Mouse (Mus musculus) thymus, adult 2 months (tissue): Measurements from ENCODE around the gene Hs3st6. TPM values are rescaled to one million over a fixed set of nuclear protein-coding genes. Genes with fewer than 3 reads are reported as not detected.
A peak's percentile ranks its signal among the peaks of the same experiment; 100 is the strongest.
"Not testable (repeated sequence)": the region's sequence is repeated elsewhere in the genome, so short reads cannot be mapped to it uniquely, and the experiment has no call there.

Experiments used
- DNase-seq: peaks from one replicate; pipeline ENCODE4 v3.0.0; 2021
- H3K27ac ChIP-seq: fragments of 200-500 bp; 2 replicates; pipeline ENCODE4 v1.5.1; 2012; ENCODE audit warnings: low read length, control low read depth; ENCODE audit not compliant: control insufficient read depth, insufficient read depth
- H3K27me3 ChIP-seq: fragments of 200-500 bp; 2 replicates; pipeline ENCODE4 v1.6.1; 2012; ENCODE audit warnings: mild to moderate bottlenecking, low read length, moderate library complexity, mixed read lengths; ENCODE audit not compliant: control insufficient read depth, insufficient read depth
- H3K36me3 ChIP-seq: fragments of 200-500 bp; 2 replicates; pipeline ENCODE4 v1.6.1; 2012; ENCODE audit warnings: mild to moderate bottlenecking, low read length, moderate library complexity; ENCODE audit not compliant: control insufficient read depth, insufficient read depth
- H3K4me1 ChIP-seq: fragments of 200-500 bp; replicated peaks from 2 replicates; pipeline ENCODE4 v1.6.1; 2012; ENCODE audit warnings: low read length; ENCODE audit not compliant: control insufficient read depth, insufficient read depth
- H3K4me3 ChIP-seq: fragments of 200-500 bp; 2 replicates; pipeline ENCODE4 v1.5.1; 2012; ENCODE audit warnings: mild to moderate bottlenecking, low read length, control low read depth, moderate library complexity; ENCODE audit not compliant: control insufficient read depth, insufficient read depth
- CTCF ChIP-seq: fragments of 200-500 bp; IDR thresholded peaks from 2 replicates; pipeline ENCODE4 v1.5.1; 2012; ENCODE audit warnings: mild to moderate bottlenecking, control low read depth, low read length, moderate library complexity, borderline replicate concordance; ENCODE audit not compliant: control insufficient read depth, poor library complexity, insufficient read depth; ENCODE audit errors: extremely low read depth
- POLR2A ChIP-seq: fragments of 200-500 bp; IDR thresholded peaks from 2 replicates; pipeline ENCODE4 v1.6.1; 2012; ENCODE audit warnings: mild to moderate bottlenecking, low read length, control low read depth, moderate library complexity; ENCODE audit not compliant: control insufficient read depth, poor library complexity, insufficient read depth; ENCODE audit errors: extremely low read depth
- WGBS: fragments of 180-500 bp; shearing (Covaris S2); methylation state at CpG from one replicate; pipeline ENCODE4 v1.1.7; 2018; 5-methylcytosine and 5-hydroxymethylcytosine counted together
- polyA plus RNA-seq: library from polyadenylated mRNA; depleted of rRNA; stranded (reverse); fragments of >200 nt; gene quantifications from 2 replicates; pipeline ENCODE4 v1.2.3, GENCODE M21; 2012

Gene Hs3st6
- polyA plus RNA-seq, 1 experiment, result 15.6 TPM

DNA sequence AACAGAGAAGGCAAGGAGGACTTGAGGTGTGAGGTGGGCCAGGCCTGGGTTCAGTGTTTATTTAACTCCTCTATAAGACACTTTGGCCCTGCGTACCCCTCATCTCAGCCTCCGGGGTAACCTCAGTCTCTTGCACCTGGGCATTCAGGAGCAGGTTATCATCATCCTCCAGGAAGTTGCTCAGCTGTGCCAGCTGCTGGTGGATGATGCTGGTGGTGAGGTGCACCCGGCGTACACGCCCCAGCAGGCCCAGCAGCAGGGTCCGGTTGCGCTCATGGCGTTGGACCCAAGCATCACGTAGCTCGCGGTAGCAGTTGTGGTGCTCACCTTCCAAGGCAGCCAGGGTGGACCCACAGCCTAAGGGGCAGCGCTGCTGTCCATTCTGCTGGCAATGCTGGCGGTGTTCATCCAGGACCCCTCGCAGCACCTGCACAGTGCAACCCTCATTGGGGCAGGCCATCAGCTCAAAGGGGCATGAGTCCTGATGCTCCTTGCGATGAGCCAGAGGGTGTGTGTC, 36.6 kb upstream of the Hs3st6 start:
- WGBS, result 97% methylated on average over 15 of the region's 15 CpGs
- Histone ChIP-seq H3K27me3 (no peaks in the 10 kb centered on the region), H3K27ac (no peak overlapping the region), H3K4me1 (peaks cover 8% of the 10 kb centered on the region), H3K4me3 (no peak overlapping the region), H3K36me3 (peaks cover 1% of the 10 kb centered on the region; the same call in 1 of the 2 replicates)
- no peak for TF ChIP-seq CTCF
- TF ChIP-seq POLR2A, result no peak
- DNase-seq, result no peak

DNA sequence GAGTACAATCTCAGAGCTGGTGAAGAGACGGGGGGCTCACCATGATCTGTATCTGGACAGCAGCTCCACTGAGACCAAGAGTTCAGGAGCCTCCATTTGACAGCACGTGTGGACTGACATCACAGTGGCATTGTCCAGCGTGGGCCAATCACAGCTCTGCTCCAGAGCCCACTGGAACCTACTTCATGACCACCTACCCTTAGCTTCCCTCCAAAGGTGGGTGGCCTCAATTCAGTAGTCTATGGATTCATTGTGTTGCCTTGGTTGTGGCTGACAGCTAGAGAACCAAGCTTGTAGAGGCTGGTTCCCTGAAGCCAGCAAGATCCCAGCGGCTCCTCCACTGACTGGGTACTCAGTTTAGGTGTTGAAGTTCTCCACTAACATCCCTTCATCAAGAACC, 34.8 kb upstream of the Hs3st6 start, which contains the start of the genes Rnf151 and Rps2:
TSS of gene Rnf151 (minus strand) at position 121 of the 400 bp plus-strand sequence.
TSS of gene Rps2 (plus strand) at position 174 of the 400 bp plus-strand sequence.
- Histone ChIP-seq H3K4me1 (peaks cover 10% of the 10 kb centered on the region), H3K36me3 (peaks cover 14% of the 10 kb centered on the region), H3K4me3 (no peak within 1 kb of the TSS), H3K27ac (no peak within 1 kb of the TSS), H3K27me3 (no peaks in the 10 kb centered on the region)
- DNase-seq, result no peak
- 97% methylated on average over 4 of the region's 4 CpGs for WGBS
- TF ChIP-seq POLR2A, result no peak
- TF ChIP-seq CTCF, result no peak

DNA sequence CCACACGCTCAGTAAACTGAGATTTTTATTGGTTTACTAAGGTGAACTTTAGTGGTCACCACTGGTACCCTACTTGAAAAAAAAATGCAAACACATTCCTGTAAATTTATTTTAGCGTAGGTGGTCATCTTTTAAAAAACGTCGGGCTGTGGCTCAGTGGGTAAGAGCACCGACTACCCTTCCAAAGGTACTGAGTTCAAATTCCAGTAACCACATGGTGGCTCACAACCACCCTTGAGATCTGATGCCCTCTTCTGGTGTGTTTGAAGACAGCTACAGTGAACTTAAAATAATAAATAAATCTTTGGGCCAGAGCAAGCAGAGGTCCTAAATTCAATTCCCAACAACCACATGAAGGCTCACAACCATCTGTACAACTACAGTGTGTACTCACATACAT, 33.9 kb upstream of the Hs3st6 start:
- Histone ChIP-seq H3K4me3 (peak overlapping the region; percentile 88), H3K36me3 (peaks cover 14% of the 10 kb centered on the region), H3K4me1 (peaks cover 16% of the 10 kb centered on the region)
- not testable (repeated sequence) for H3K27ac ChIP-seq, H3K27me3 ChIP-seq, DNase-seq
- 78% methylated on average over 5 of the region's 5 CpGs for WGBS

DNA sequence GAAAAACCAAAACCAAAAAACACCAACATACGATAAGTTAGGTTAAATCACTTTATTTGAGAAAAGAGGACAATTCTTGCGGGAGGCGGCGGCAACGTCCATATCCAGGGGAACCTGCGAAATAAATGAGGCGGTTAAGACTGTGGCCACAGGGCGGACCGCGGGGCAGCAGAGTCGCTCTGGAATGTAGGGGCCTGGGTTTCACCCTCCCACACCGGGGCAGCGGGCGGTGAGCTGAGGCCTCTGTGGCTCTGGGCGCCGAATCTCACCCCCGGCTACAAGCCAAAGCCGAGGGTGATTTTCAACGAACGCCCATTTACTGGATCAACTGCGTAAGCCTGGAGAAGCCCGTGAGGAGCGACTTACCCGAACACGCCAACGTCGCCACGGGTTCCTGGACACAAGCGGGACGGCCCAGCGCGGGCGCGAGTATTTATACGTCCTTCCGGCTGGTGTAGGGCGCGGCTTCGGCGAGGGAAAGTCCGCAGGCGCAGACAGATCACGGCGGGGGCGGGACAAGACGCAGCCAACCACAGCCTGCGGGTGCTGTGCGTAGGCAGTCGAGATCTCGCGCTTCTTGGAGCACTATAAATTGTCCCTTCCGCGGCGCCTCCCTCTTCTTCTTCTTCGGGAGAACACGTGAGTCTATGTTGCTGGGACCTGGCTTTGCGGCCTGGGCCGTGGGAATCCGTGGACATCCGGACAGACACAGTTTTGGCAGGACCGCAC, 33.1 kb upstream of the Hs3st6 start:
- WGBS, result under 1% methylated on average over 61 of the region's 61 CpGs
- 0 out of 2 replicates have a peak overlapping the region, but pooled peaks have one; percentile 3 for H3K27ac ChIP-seq
- peak; percentile 97 for DNase-seq
- H3K4me1 ChIP-seq, result peaks cover 16% of the 10 kb centered on the region
- H3K4me3 ChIP-seq, result peak overlapping the region; percentile 88
- H3K36me3 ChIP-seq, result peaks cover 14% of the 10 kb centered on the region
- no peaks in the 10 kb centered on the region for H3K27me3 ChIP-seq
- TF ChIP-seq POLR2A (peak; percentile 93), CTCF (no peak)

DNA sequence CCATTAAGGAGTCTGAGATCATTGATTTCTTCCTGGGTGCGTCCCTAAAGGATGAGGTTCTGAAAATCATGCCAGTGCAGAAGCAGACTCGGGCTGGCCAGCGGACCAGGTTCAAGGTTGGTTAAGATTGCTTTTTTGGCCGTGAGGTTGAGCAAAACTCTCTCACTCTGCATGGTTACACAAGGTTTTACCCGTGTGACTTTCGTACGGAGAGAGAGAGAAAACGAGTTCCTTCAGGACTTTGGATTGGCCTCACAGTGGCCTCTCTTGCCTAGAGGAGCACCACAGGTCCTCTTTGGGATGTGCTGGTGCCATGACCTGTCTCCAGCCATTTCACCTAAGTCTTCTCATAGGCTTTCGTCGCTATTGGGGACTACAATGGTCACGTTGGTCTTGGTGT, 32.2 kb upstream of the Hs3st6 start:
- H3K36me3 ChIP-seq, result peaks cover 14% of the 10 kb centered on the region
- WGBS, result 3% methylated on average over 11 of the region's 11 CpGs
- H3K27me3 ChIP-seq, result not testable (repeated sequence)

DNA sequence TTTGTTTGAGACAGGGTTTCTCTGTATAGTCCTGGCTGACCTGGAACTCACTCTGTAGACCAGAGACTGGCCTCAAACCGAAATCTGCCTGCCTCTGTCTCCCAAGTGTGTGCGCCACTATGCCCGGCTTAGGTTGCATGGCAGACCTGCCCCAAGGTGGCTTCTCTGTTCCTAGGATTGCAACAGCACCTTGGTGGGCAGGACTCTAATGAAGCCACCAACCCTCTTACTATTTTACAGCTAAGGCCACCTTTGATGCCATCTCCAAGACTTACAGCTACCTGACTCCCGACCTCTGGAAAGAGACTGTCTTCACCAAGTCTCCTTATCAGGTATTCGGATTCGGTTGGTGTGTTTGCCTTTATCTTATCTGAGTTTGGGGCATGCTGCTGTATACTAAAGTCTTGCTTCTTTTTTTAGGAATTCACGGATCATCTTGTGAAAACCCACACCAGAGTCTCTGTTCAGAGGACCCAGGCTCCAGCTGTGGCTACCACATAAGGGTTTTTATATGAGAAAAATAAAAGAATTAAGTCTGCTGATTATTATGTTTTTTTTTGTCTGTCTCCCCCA, 31.3 kb upstream of the Hs3st6 start:
- Histone ChIP-seq H3K4me1 (peaks cover 16% of the 10 kb centered on the region), H3K36me3 (peaks cover 14% of the 10 kb centered on the region)
- not testable (repeated sequence) for H3K27me3 ChIP-seq, DNase-seq, H3K27ac ChIP-seq, H3K4me3 ChIP-seq
- 80% methylated on average over 7 of the region's 7 CpGs for WGBS

More for the DNA sequence above, 32.2 kb upstream of the Hs3st6 start:
- H3K27ac ChIP-seq, DNase-seq: not testable (repeated sequence)
- Histone ChIP-seq H3K4me1 (peaks cover 16% of the 10 kb centered on the region), H3K4me3 (peak overlapping the region; percentile 73)

DNA sequence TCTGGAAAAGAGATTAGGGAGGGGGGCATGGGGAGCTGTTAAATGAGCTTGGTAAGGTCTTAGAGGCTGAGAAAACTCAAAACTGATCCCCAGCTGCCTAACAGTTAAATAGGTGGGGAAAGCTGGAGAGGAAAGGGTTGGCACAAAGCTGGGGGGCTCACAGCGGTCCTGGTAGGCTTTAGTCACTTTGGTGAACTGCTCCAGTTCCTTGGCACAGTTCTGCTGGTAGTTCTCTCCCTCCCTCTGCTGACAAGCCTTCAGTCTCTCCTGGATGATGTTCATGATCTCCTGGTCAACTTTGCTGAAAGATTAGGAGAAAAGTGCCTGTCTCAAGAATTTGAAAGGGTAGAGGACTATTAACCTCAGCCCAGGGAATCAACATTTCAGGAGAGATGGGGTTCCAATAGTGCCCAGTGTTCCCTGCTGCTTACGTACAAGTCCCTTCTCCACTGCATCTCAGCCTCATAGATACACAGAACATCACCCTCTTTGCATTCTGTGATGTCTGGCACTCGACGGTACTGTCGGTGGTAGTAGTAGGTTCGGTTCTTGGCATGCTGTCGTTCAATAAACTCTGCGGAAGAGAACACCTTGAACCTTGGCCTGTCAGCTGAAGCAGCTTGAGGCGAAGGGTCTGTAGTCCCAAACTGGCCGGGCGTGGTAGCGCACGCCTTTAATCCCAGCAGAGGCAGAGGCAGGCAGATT, 30.4 kb upstream of the Hs3st6 start:
- no peak for DNase-seq
- 80% methylated on average over 13 of the region's 13 CpGs for WGBS
- H3K36me3 ChIP-seq, result peaks cover 14% of the 10 kb centered on the region
- no peak overlapping the region for H3K4me3 ChIP-seq
- no peak for TF ChIP-seq CTCF
- TF ChIP-seq POLR2A, result no peak
- H3K4me1 ChIP-seq, result peaks cover 16% of the 10 kb centered on the region
- no peak overlapping the region for H3K27ac ChIP-seq
- no peaks in the 10 kb centered on the region for H3K27me3 ChIP-seq
